Mouse (Mus musculus) bone marrow, adult 2 months (tissue): ENCODE measurements around the gene Mamdc2.

Experiments used
- CTCF ChIP-seq: fragments of 200-500 bp; IDR thresholded peaks from 2 replicates; pipeline ENCODE4 v1.5.1; 2011; ENCODE audit warnings: low read length, control low read depth; ENCODE audit not compliant: control insufficient read depth, insufficient read depth
- POLR2A ChIP-seq: fragments of 200-500 bp; IDR thresholded peaks from 2 replicates; pipeline ENCODE4 v1.6.1; 2011; ENCODE audit warnings: low read depth, mild to moderate bottlenecking, control low read depth, low read length, borderline replicate concordance; ENCODE audit not compliant: control insufficient read depth

GRCm38 (mm10) chr19:23316851-23317250 lies 131.4 kb downstream of the Mamdc2 start:
- TF ChIP-seq CTCF (no peak), POLR2A (no peak)
